Mouse (Mus musculus) liver, embryonic 13.5 days (tissue): ENCODE measurements around the gene Cdc42ep5. TPM values are rescaled to one million over a fixed set of nuclear protein-coding genes. Genes with fewer than 3 reads are reported as not detected.

Experiments
- ATAC-seq: fragments of 200-750 bp; cut with Nextera tagmentation; 2 replicates; pipeline ENCODE4 v1.8.0; 2017; ENCODE audit warnings: low read depth, mild to moderate bottlenecking, moderate number of reproducible peaks, moderate library complexity
- DNase-seq: peaks from one replicate; pipeline ENCODE4 v3.0.0; 2022
- H3K27ac ChIP-seq: fragments of 300-500 bp; sonication (generic); 2 replicates; pipeline ENCODE4 v1.5.1; 2015; ENCODE audit warnings: moderate library complexity, mild to moderate bottlenecking, inconsistent platforms
- H3K27me3 ChIP-seq: fragments of 300-500 bp; sonication (generic); 2 replicates; pipeline ENCODE4 v1.6.1; 2015; ENCODE audit warnings: mild to moderate bottlenecking, inconsistent platforms
- H3K36me3 ChIP-seq: fragments of 300-500 bp; sonication (generic); 2 replicates; pipeline ENCODE4 v1.6.1; 2015; ENCODE audit warnings: mild to moderate bottlenecking, inconsistent platforms
- H3K4me1 ChIP-seq: fragments of 300-500 bp; sonication (generic); replicated peaks from 2 replicates; pipeline ENCODE4 v1.6.1; 2015; ENCODE audit warnings: inconsistent platforms
- H3K4me2 ChIP-seq: fragments of 300-500 bp; sonication (generic); 2 replicates; pipeline ENCODE4 v1.6.1; 2015; ENCODE audit warnings: inconsistent platforms, mild to moderate bottlenecking, moderate library complexity
- H3K4me3 ChIP-seq: fragments of 300-500 bp; sonication (generic); replicated peaks from 2 replicates; pipeline ENCODE4 v1.5.1; 2015; ENCODE audit warnings: mild to moderate bottlenecking, inconsistent platforms
- H3K9ac ChIP-seq: fragments of 300-500 bp; sonication (generic); 2 replicates; pipeline ENCODE4 v1.6.1; 2015; ENCODE audit warnings: mild to moderate bottlenecking, inconsistent platforms
- H3K9me3 ChIP-seq: fragments of 300-500 bp; sonication (generic); replicated peaks from 2 replicates; pipeline ENCODE4 v1.6.1; 2016; ENCODE audit warnings: inconsistent platforms
- WGBS: fragments of 180-500 bp; shearing (Covaris S2); methylation state at CpG from one replicate; pipeline ENCODE4 v1.1.7; 2015; ENCODE audit not compliant: insufficient replicate concordance; 5-methylcytosine and 5-hydroxymethylcytosine counted together
- polyA plus RNA-seq: library from polyadenylated mRNA; unstranded; fragments of >200 nt; fragmentation: Nextera tagmentation; extraction: Ambion mirVana; gene quantifications from 2 replicates; pipeline ENCODE4 v1.2.1, GENCODE M21; 2015

Cdc42ep5 gene
- polyA plus RNA-seq, 1 experiment from 2014 or later = 8.5 TPM

- H3K9me3 ChIP-seq = no peaks in the 10 kb centered on the region
- peak overlapping the region; percentile 84 for H3K4me2 ChIP-seq
- WGBS = under 1% methylated on average over 16 of the region's 16 CpGs
- peaks cover 35% of the 10 kb centered on the region for H3K36me3 ChIP-seq
- peak overlapping the region; percentile 97 for H3K4me3 ChIP-seq
- peak overlapping the region; percentile 92 for H3K27ac ChIP-seq
- H3K4me1 ChIP-seq = peaks cover 27% of the 10 kb centered on the region
- no peak for DNase-seq
- H3K27me3 ChIP-seq = no peaks in the 10 kb centered on the region
- H3K9ac ChIP-seq = peak overlapping the region; percentile 79
- peak; percentile 10 for ATAC-seq
These were observed 28.3 kb downstream of the Cdc42ep5 start for GRCm38 (mm10) chr7:4136404-4136770.

GRCm38 (mm10) chr7:4134911-4135310 lies 29.7 kb downstream of the Cdc42ep5 start:
- Histone ChIP-seq H3K9ac (no peak overlapping the region), H3K36me3 (peaks cover 21% of the 10 kb centered on the region), H3K27me3 (no peaks in the 10 kb centered on the region), H3K9me3 (no peaks in the 10 kb centered on the region), H3K27ac (no peak overlapping the region), H3K4me1 (peaks cover 32% of the 10 kb centered on the region), H3K4me2 (no peak overlapping the region), H3K4me3 (0 out of 2 replicates have a peak overlapping the region, but pooled peaks have one; percentile 97)
- 73% methylated on average over 5 of the region's 5 CpGs for WGBS
- DNase-seq (no peak), ATAC-seq (no peak)

- Histone ChIP-seq H3K27me3 (no peaks in the 10 kb centered on the region), H3K4me1 (peaks cover 23% of the 10 kb centered on the region), H3K27ac (no peak overlapping the region), H3K4me2 (no peak overlapping the region), H3K9ac (no peak overlapping the region), H3K4me3 (no peak overlapping the region), H3K36me3 (peaks cover 2% of the 10 kb centered on the region; the same call in 1 of the 2 replicates), H3K9me3 (no peaks in the 10 kb centered on the region)
- DNase-seq = no peak
- WGBS = 76% methylated on average over 5 of the region's 7 CpGs
- ATAC-seq = no peak
These were observed 31.7 kb downstream of the Cdc42ep5 start for GRCm38 (mm10) chr7:4132998-4133397.

GRCm38 (mm10) chr7:4132581-4132980 lies 32.1 kb downstream of the Cdc42ep5 start:
- peaks cover 19% of the 10 kb centered on the region for H3K4me1 ChIP-seq
- no peak overlapping the region for H3K27ac ChIP-seq
- no peak for DNase-seq
- no peaks in the 10 kb centered on the region for H3K9me3 ChIP-seq
- H3K36me3 ChIP-seq = no peaks in the 10 kb centered on the region
- no peaks in the 10 kb centered on the region for H3K27me3 ChIP-seq
- H3K4me2 ChIP-seq = no peak overlapping the region
- 74% methylated on average over 3 of the region's 3 CpGs for WGBS
- H3K9ac ChIP-seq = no peak overlapping the region
- no peak overlapping the region for H3K4me3 ChIP-seq
- ATAC-seq = no peak

GRCm38 (mm10) chr7:4131964-4132363 lies 32.7 kb downstream of the Cdc42ep5 start:
- H3K36me3 ChIP-seq = no peaks in the 10 kb centered on the region
- H3K9me3 ChIP-seq = no peaks in the 10 kb centered on the region
- H3K4me3 ChIP-seq = no peak overlapping the region
- WGBS = 74% methylated on average over 8 of the region's 8 CpGs
- H3K27me3 ChIP-seq = no peaks in the 10 kb centered on the region
- no peak for ATAC-seq
- H3K9ac ChIP-seq = no peak overlapping the region
- H3K27ac ChIP-seq = no peak overlapping the region
- H3K4me2 ChIP-seq = no peak overlapping the region
- no peak for DNase-seq
- peaks cover 18% of the 10 kb centered on the region for H3K4me1 ChIP-seq

- WGBS = 30% methylated on average over 13 of the region's 13 CpGs
- peak; percentile 58 for DNase-seq
- H3K27ac ChIP-seq = no peak overlapping the region
These were observed 33.8 kb downstream of the Cdc42ep5 start for GRCm38 (mm10) chr7:4130686-4131452.

GRCm38 (mm10) chr7:4128860-4129259 lies 35.8 kb downstream of the Cdc42ep5 start:
- no peak overlapping the region for H3K4me2 ChIP-seq
- no peak overlapping the region for H3K4me3 ChIP-seq
- H3K9ac ChIP-seq = no peak overlapping the region
- H3K9me3 ChIP-seq = no peaks in the 10 kb centered on the region
- peaks cover 5% of the 10 kb centered on the region; the same call in 1 of the 2 replicates for H3K4me1 ChIP-seq
- ATAC-seq = no peak
- WGBS = 55% methylated on average over 6 of the region's 6 CpGs
- no peaks in the 10 kb centered on the region for H3K27me3 ChIP-seq
- DNase-seq = no peak
- no peak overlapping the region for H3K27ac ChIP-seq
- no peaks in the 10 kb centered on the region for H3K36me3 ChIP-seq

More at GRCm38 (mm10) chr7:4130686-4131452, 33.8 kb downstream of the Cdc42ep5 start:
- Histone ChIP-seq H3K9me3 (no peaks in the 10 kb centered on the region), H3K36me3 (no peaks in the 10 kb centered on the region), H3K27me3 (no peaks in the 10 kb centered on the region), H3K4me3 (no peak overlapping the region), H3K4me1 (peaks cover 17% of the 10 kb centered on the region), H3K9ac (no peak overlapping the region), H3K4me2 (no peak overlapping the region)
- peak; percentile 70 for ATAC-seq

- Histone ChIP-seq H3K27me3 (no peaks in the 10 kb centered on the region), H3K9me3 (no peaks in the 10 kb centered on the region), H3K27ac (no peak overlapping the region), H3K4me2 (no peak overlapping the region), H3K4me3 (no peak overlapping the region), H3K4me1 (peaks cover 5% of the 10 kb centered on the region; the same call in 1 of the 2 replicates), H3K9ac (no peak overlapping the region), H3K36me3 (no peaks in the 10 kb centered on the region)
- 66% methylated on average over 4 of the region's 4 CpGs for WGBS
- ATAC-seq (no peak), DNase-seq (no peak)
These were observed 36.8 kb downstream of the Cdc42ep5 start for GRCm38 (mm10) chr7:4127894-4128293.

- Histone ChIP-seq H3K36me3 (no peaks in the 10 kb centered on the region), H3K4me1 (peaks cover 5% of the 10 kb centered on the region; the same call in 1 of the 2 replicates)
These were observed 37.5 kb downstream of the Cdc42ep5 start for GRCm38 (mm10) chr7:4126992-4127785.

GRCm38 (mm10) chr7:4125306-4125705 lies 39.4 kb downstream of the Cdc42ep5 start:
- Histone ChIP-seq H3K4me1 (no peaks in the 10 kb centered on the region), H3K36me3 (no peaks in the 10 kb centered on the region), H3K9ac (no peak overlapping the region), H3K4me2 (no peak overlapping the region), H3K27me3 (peaks cover 21% of the 10 kb centered on the region), H3K27ac (no peak overlapping the region), H3K9me3 (no peaks in the 10 kb centered on the region), H3K4me3 (no peak overlapping the region)
- ATAC-seq (no peak), DNase-seq (no peak)
- 20% methylated on average over 9 of the region's 9 CpGs for WGBS

More at GRCm38 (mm10) chr7:4126992-4127785, 37.5 kb downstream of the Cdc42ep5 start:
- Histone ChIP-seq H3K9me3 (no peaks in the 10 kb centered on the region), H3K9ac (no peak overlapping the region), H3K4me2 (no peak overlapping the region), H3K4me3 (no peak overlapping the region), H3K27ac (no peak overlapping the region), H3K27me3 (peaks cover 4% of the 10 kb centered on the region; the same call in 1 of the 2 replicates)
- DNase-seq (no peak), ATAC-seq (no peak)
- 72% methylated on average over 11 of the region's 11 CpGs for WGBS

GRCm38 (mm10) chr7:4124856-4125255 lies 39.8 kb downstream of the Cdc42ep5 start:
- Histone ChIP-seq H3K36me3 (no peaks in the 10 kb centered on the region), H3K4me2 (no peak overlapping the region), H3K27ac (no peak overlapping the region), H3K9ac (no peak overlapping the region), H3K27me3 (peaks cover 25% of the 10 kb centered on the region), H3K4me1 (no peaks in the 10 kb centered on the region), H3K4me3 (no peak overlapping the region), H3K9me3 (no peaks in the 10 kb centered on the region)
- WGBS = 32% methylated on average over 5 of the region's 5 CpGs
- ATAC-seq (no peak), DNase-seq (no peak)
